Mouse (Mus musculus) stomach, embryonic 16.5 days (tissue): ENCODE measurements around the gene Bckdk. TPM values are rescaled to one million over a fixed set of nuclear protein-coding genes. Genes with fewer than 3 reads are reported as not detected.

Experiments used
- ATAC-seq: fragments of 200-750 bp; cut with Nextera tagmentation; 2 replicates; pipeline ENCODE4 v1.8.0; 2017; ENCODE audit warnings: moderate number of reproducible peaks, moderate TSS enrichment; ENCODE audit not compliant: insufficient read depth, low FRiP score
- H3K27ac ChIP-seq: fragments of 300-500 bp; sonication (generic); 2 replicates; pipeline ENCODE4 v1.5.1; 2014; ENCODE audit warnings: low read length
- H3K27me3 ChIP-seq: fragments of 300-500 bp; sonication (generic); 2 replicates; pipeline ENCODE4 v1.6.1; 2014; ENCODE audit warnings: low read length, control low read depth, mixed read lengths; ENCODE audit not compliant: control insufficient read depth, insufficient read depth
- H3K36me3 ChIP-seq: fragments of 300-500 bp; sonication (generic); 2 replicates; pipeline ENCODE4 v1.6.1; 2014; ENCODE audit warnings: low read length; ENCODE audit not compliant: control insufficient read depth, insufficient read depth
- H3K4me1 ChIP-seq: fragments of 300-500 bp; sonication (generic); 2 replicates; pipeline ENCODE4 v1.6.1; 2014; ENCODE audit warnings: low read length, control low read depth, mixed read lengths; ENCODE audit not compliant: control insufficient read depth, insufficient read depth
- H3K4me2 ChIP-seq: fragments of 300-500 bp; sonication (generic); 2 replicates; pipeline ENCODE4 v1.6.1; 2014; ENCODE audit warnings: low read depth, low read length, mixed read lengths
- H3K4me3 ChIP-seq: fragments of 300-500 bp; sonication (generic); replicated peaks from 2 replicates; pipeline ENCODE4 v1.5.1; 2014; ENCODE audit warnings: mild to moderate bottlenecking, low read length
- H3K9ac ChIP-seq: fragments of 300-500 bp; sonication (generic); 2 replicates; pipeline ENCODE4 v1.6.1; 2014; ENCODE audit warnings: low read length
- H3K9me3 ChIP-seq: fragments of 300-500 bp; sonication (generic); replicated peaks from 2 replicates; pipeline ENCODE4 v1.6.1; 2016; ENCODE audit warnings: low read length, control low read depth; ENCODE audit not compliant: control insufficient read depth
- WGBS: fragments of 180-500 bp; shearing (Covaris S2); extraction: QIAGEN DNeasy Blood & Tissue Kit; methylation state at CpG from one replicate; pipeline ENCODE4 v1.1.7; 2014; 5-methylcytosine and 5-hydroxymethylcytosine counted together
- polyA plus RNA-seq: library from polyadenylated mRNA; unstranded; fragments of >200 nt; fragmentation: Nextera tagmentation; extraction: Ambion mirVana; gene quantifications from 2 replicates; pipeline ENCODE4 v1.2.1, GENCODE M21; 2015

Bckdk gene
- polyA plus RNA-seq, 1 experiment from 2014 or later = 134 TPM

DNA sequence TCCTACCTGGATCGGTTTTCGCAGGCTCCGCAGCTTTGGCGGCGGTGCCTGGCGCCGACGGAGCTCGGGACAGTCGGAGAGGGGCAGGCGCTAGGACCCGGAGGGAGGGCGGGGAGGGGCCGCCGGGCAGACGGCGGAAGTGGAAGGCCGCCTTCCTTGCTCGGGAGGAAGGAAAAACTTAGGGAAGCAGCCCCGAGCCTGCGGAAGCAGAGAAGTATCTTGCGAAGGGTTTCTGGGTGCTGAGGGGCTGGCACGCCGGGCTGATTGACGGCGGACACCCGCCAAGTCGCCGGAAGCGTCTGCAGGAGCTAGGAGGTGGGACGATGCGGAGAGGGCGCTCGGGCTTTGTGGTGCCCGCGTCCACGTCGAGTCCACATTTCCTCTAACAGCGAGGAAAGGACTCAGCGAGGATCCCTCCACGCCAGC, 27.8 kb upstream of the Bckdk start, which contains the start of gene Zfp646:
Zfp646 (plus strand) TSS at position 181 of the 426 bp plus-strand sequence.
- H3K27ac ChIP-seq = peak within 1 kb of the TSS; percentile 98
- peaks cover 17% of the 10 kb centered on the region for H3K4me1 ChIP-seq
- H3K27me3 ChIP-seq = no peaks in the 10 kb centered on the region
- no peaks in the 10 kb centered on the region for H3K9me3 ChIP-seq
- peak; percentile 90 for ATAC-seq
- WGBS = under 1% methylated on average over 41 of the region's 41 CpGs
- peak within 1 kb of the TSS; percentile 85 for H3K4me2 ChIP-seq
- peaks cover 25% of the 10 kb centered on the region for H3K36me3 ChIP-seq
- peak within 1 kb of the TSS; percentile 95 for H3K9ac ChIP-seq
- peak within 1 kb of the TSS; percentile 96 for H3K4me3 ChIP-seq

DNA sequence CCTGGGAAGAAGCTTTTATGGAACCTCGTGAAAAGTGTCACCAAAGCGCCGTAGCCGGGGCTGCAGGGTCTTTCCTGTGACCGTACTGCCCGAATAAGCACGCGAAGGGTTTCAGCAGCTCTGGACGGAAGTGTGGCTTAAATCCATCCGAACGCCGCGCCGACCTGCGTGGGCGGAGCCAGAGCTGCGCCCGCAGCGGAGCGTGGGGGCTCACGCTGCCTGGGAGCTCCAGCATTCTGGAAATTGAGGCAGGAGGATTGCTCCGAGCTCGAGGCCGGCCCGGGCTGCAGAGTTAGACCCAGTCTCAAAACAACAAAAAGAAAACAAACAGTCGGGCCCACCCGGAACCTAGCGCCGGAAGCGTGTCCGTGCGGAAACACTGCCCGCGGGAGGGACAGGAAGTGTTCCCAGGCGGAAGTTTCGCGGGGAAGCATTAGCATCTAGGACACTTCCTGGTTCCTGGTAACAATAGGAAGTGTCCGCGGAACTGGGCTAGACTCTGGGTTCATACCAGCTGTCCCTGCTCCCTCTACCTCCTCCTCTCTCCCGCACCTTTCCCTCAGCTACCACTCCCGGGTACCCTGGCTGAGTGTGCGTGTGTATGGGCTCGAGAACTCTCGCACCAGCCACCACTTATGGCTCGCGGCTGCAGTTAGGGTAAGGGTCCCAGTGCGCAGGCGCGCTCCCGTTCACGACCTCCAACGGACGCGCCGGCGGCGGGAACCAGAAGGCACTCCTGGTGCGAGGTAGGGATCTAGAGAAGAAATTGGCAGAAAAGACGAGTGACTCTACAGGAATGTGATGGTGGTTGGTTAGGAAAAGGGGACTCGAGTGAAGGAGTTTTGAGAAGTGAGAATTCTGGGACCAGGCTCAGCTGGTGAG, 27.2 kb upstream of the Bckdk start, which contains the start of gene Zfp668:
Zfp668 (minus strand) TSS at position 362 of the 882 bp plus-strand sequence.
- WGBS = under 1% methylated on average over 60 of the region's 60 CpGs
- ATAC-seq = peak; percentile 70
- H3K4me1 ChIP-seq = peaks cover 17% of the 10 kb centered on the region
- peak within 1 kb of the TSS; percentile 85 for H3K4me2 ChIP-seq
- H3K27me3 ChIP-seq = no peaks in the 10 kb centered on the region
- peaks cover 32% of the 10 kb centered on the region for H3K36me3 ChIP-seq
- H3K9ac ChIP-seq = peak within 1 kb of the TSS; percentile 95
- H3K4me3 ChIP-seq = peak within 1 kb of the TSS; percentile 96
- no peaks in the 10 kb centered on the region for H3K9me3 ChIP-seq
- H3K27ac ChIP-seq = peak within 1 kb of the TSS; percentile 98

DNA sequence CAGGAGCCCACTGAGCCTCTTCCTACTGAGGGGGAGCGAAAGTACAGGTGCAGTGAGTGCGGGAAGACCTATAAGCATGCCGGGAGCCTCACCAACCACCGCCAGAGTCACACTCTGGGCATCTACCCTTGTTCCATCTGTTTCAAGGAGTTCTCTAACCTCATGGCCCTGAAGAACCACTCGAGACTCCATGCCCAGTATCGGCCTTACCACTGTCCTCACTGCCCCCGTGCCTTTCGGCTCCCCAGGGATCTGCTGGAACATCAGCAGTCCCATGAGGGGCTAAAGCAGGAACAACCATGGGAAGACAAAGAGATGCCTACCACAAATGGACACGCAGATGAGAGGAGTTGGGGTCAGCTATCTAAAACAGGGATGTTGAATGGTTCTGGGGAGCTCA, 24.6 kb upstream of the Bckdk start:
- Histone ChIP-seq H3K4me3 (no peak overlapping the region), H3K4me1 (peaks cover 19% of the 10 kb centered on the region), H3K36me3 (peaks cover 40% of the 10 kb centered on the region), H3K4me2 (no peak overlapping the region), H3K27me3 (no peaks in the 10 kb centered on the region), H3K9me3 (no peaks in the 10 kb centered on the region), H3K9ac (no peak overlapping the region), H3K27ac (no peak overlapping the region)
- ATAC-seq = no peak
- 94% methylated on average over 9 of the region's 9 CpGs for WGBS

DNA sequence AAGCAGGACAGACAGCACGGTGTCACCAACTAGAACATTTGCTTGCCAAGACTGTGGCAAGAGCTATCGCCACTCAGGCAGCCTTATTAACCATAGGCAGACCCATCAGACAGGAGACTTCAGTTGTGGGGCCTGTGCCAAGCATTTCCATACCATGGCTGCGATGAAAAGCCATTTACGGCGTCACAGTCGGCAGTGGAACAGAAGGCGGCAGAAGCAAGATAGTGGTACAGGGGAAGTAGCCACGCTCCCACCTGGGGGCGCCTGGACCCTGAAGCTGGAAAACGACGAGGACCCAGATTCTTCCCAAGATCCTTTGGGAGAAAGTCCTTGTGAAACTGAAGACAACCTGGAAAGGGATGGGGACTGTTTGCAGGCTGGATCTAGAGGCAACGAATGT, 23.5 kb upstream of the Bckdk start:
- peaks cover 16% of the 10 kb centered on the region for H3K4me1 ChIP-seq
- no peak overlapping the region for H3K27ac ChIP-seq
- WGBS = 82% methylated on average over 12 of the region's 12 CpGs
- H3K4me3 ChIP-seq = no peak overlapping the region
- no peaks in the 10 kb centered on the region for H3K27me3 ChIP-seq
- no peak overlapping the region for H3K9ac ChIP-seq
- no peak for ATAC-seq
- H3K9me3 ChIP-seq = no peaks in the 10 kb centered on the region
- H3K36me3 ChIP-seq = peaks cover 43% of the 10 kb centered on the region
- H3K4me2 ChIP-seq = no peak overlapping the region

DNA sequence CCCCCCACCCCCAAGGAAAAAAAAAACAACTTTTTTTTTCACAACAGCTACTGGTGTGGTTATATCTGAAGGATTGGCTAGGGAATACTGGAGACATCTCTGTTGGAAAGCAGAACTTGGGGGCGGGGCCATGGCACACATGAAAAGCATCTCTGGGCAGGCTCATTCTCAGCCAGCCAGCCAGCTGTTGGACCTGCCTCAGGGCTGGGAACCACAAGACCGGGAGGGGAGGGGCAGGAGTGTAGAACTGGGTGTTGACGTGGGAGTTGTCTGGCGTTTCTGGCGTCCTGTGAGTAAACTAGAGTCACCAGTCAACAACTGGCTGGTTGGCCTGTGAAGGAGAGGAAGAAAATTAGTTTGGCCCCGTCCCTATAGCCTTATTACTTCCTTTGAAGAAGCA, 17.9 kb upstream of the Bckdk start:
- Histone ChIP-seq H3K9me3 (no peaks in the 10 kb centered on the region), H3K27me3 (no peaks in the 10 kb centered on the region), H3K4me2 (no peak overlapping the region), H3K4me1 (peaks cover 9% of the 10 kb centered on the region), H3K4me3 (no peak overlapping the region), H3K36me3 (peaks cover 26% of the 10 kb centered on the region), H3K9ac (no peak overlapping the region), H3K27ac (no peak overlapping the region)
- WGBS = 60% methylated on average over 6 of the region's 6 CpGs
- ATAC-seq = no peak

DNA sequence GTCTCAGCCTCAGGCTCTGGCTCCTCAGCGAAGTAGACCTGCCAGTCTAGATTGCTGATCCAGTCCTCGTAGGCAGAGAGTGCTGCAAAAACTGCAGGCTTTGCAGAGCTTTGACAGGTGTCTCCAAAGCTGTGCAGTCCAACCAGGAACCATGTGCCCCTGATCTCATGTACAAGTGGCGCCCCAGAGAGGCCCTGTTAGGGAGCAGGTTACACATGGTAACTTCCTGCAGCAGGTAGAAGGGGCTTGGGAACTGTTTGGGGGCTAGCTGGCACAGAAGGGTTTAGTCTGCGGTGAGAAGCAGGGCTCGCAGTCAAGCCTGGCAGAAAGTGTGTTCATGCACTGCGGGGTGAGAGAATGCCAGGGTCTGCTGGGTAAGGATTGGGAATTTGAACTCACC, 17.3 kb upstream of the Bckdk start:
- no peak overlapping the region for H3K9ac ChIP-seq
- no peaks in the 10 kb centered on the region for H3K27me3 ChIP-seq
- no peak for ATAC-seq
- no peak overlapping the region for H3K4me3 ChIP-seq
- H3K4me1 ChIP-seq = peaks cover 9% of the 10 kb centered on the region
- no peaks in the 10 kb centered on the region for H3K9me3 ChIP-seq
- 87% methylated on average over 6 of the region's 6 CpGs for WGBS
- no peak overlapping the region for H3K27ac ChIP-seq
- H3K4me2 ChIP-seq = no peak overlapping the region
- peaks cover 20% of the 10 kb centered on the region for H3K36me3 ChIP-seq

DNA sequence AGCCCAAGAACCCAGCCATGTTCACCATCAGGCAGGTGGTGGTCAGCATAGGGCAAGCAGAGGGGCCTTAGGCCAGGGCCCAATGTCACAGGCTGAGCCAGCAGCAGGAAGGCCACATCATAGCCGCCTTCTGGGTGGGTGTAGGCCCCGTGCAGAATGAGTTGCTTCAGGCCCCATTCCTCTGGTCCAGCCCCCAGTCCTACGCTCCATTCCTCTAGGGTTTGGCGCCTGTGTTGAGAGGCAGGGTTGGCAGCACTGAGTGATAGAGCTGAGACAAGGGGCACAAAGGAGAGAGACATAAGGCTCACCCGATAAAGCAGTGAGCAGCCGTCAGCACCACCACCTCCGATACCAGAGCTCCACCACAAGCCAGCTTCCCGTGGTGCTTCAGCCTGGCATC, 16.7 kb upstream of the Bckdk start:
- no peaks in the 10 kb centered on the region for H3K9me3 ChIP-seq
- no peak overlapping the region for H3K27ac ChIP-seq
- H3K4me3 ChIP-seq = no peak overlapping the region
- 84% methylated on average over 8 of the region's 8 CpGs for WGBS
- peaks cover 14% of the 10 kb centered on the region for H3K36me3 ChIP-seq
- no peak for ATAC-seq
- H3K4me2 ChIP-seq = no peak overlapping the region
- no peaks in the 10 kb centered on the region for H3K27me3 ChIP-seq
- H3K9ac ChIP-seq = no peak overlapping the region
- H3K4me1 ChIP-seq = peaks cover 9% of the 10 kb centered on the region

DNA sequence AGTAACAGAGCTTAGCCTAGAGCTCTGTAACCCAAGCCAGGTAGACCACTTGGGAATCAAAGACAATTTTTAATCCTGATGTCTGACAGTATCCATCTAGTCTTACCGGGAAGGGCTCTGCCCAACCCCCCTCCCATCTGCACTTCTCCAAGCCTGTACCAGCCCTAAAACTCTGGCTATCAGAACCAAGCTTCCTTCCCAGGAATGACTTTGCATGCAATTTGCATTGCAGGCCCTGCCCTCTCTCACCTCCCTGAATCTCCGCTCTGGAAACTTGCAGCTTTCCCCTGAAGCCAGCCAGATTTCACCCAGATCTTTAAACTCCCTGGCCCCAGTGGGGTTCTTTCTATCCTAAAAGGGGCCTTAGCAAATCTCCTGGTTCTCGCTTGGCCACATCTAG, 16.1 kb upstream of the Bckdk start:
- Histone ChIP-seq H3K27me3 (no peaks in the 10 kb centered on the region), H3K27ac (no peak overlapping the region), H3K4me1 (peaks cover 9% of the 10 kb centered on the region), H3K36me3 (peaks cover 11% of the 10 kb centered on the region), H3K9me3 (no peaks in the 10 kb centered on the region), H3K9ac (no peak overlapping the region), H3K4me3 (no peak overlapping the region), H3K4me2 (no peak overlapping the region)
- no peak for ATAC-seq
- WGBS = 72% methylated on average over 3 of the region's 3 CpGs

DNA sequence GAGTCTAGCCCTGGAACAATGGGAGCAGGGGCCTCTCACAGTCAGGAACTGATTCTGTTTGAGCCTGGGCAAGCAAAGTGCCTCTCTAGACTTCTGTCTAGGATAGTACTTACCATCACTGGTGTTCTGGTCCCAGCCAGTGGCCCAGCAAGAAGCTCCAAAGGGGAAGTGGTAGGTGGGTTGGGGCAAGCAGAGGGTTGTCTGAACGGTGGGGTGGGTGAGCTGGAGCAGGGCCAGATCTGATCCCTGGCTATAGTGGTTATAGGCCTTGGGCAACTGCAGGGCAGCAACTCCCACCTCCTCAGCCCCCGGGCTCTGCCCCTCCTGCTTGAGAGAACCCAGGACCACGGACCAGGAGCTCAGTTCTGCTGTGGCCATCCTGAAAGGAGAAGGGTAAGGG, 15.1 kb upstream of the Bckdk start:
- Histone ChIP-seq H3K9ac (no peak overlapping the region), H3K9me3 (no peaks in the 10 kb centered on the region), H3K4me2 (no peak overlapping the region), H3K4me1 (peaks cover 5% of the 10 kb centered on the region), H3K4me3 (no peak overlapping the region), H3K36me3 (0 out of 2 replicates have a peak, but pooled peaks cover 10% of the 10 kb centered on the region), H3K27me3 (no peaks in the 10 kb centered on the region), H3K27ac (no peak overlapping the region)
- WGBS = 62% methylated on average over 3 of the region's 3 CpGs
- no peak for ATAC-seq
